Mouse (Mus musculus): ENCODE data around the gene Rpl12. TPM values are rescaled to one million over a fixed set of nuclear protein-coding genes. Genes with fewer than 3 reads are reported as not detected.
A peak's percentile ranks its signal among the peaks of the same experiment; 100 is the strongest.

Rpl12 gene
- polyA plus RNA-seq, 1 experiment from 2014 or later: 78.4 TPM

- H3K4me1 ChIP-seq (ENCODE audit: insufficient read depth, low read depth, low read length): no peaks in the 10 kb centered on the region
- no peak overlapping the region for H3K9ac ChIP-seq (replicated peaks; ENCODE audit: low read depth)
- DNase-seq (ENCODE audit: low spot score) (no peak), ATAC-seq (no peak)
- no peak overlapping the region for H3K27ac ChIP-seq (ENCODE audit: low read length)
- no peaks in the 10 kb centered on the region for H3K9me3 ChIP-seq (ENCODE audit: low read length)
- no peaks in the 10 kb centered on the region for H3K27me3 ChIP-seq (replicated peaks; ENCODE audit: insufficient read depth, low read length)
- WGBS: 86% methylated on average over 5 of the region's 5 CpGs
- H3K4me2 ChIP-seq (replicated peaks; ENCODE audit: low read depth, low read length): no peak overlapping the region
- no peak overlapping the region for H3K4me3 ChIP-seq (ENCODE audit: low read depth, low read length)
- no peak for TF ChIP-seq CTCF (IDR thresholded peaks at IDR 0.05)
- no peak for TF ChIP-seq EP300 (IDR thresholded peaks at IDR 0.05)
- H3K36me3 ChIP-seq (ENCODE audit: insufficient read depth, low read length): 0 out of 2 replicates have a peak, but pooled peaks cover 7% of the 10 kb centered on the region
These were observed 22.6 kb upstream of the Rpl12 start for GRCm38 (mm10) chr2:32938741-32939140.

GRCm38 (mm10) chr2:32939418-32939817, 21.9 kb upstream of the Rpl12 start:
- Histone ChIP-seq H3K27me3 (replicated peaks; ENCODE audit: insufficient read depth, low read length) (no peaks in the 10 kb centered on the region), H3K4me2 (replicated peaks; ENCODE audit: low read depth, low read length) (no peak overlapping the region), H3K4me1 (ENCODE audit: insufficient read depth, low read depth, low read length) (no peaks in the 10 kb centered on the region), H3K27ac (ENCODE audit: low read length) (no peak overlapping the region), H3K9me3 (ENCODE audit: low read length) (no peaks in the 10 kb centered on the region), H3K36me3 (ENCODE audit: insufficient read depth, low read length) (0 out of 2 replicates have a peak, but pooled peaks cover 8% of the 10 kb centered on the region), H3K4me3 (ENCODE audit: low read depth, low read length) (no peak overlapping the region), H3K9ac (replicated peaks; ENCODE audit: low read depth) (no peak overlapping the region)
- TF ChIP-seq CTCF (IDR thresholded peaks at IDR 0.05) (peak; percentile 72), EP300 (IDR thresholded peaks at IDR 0.05) (no peak)
- DNase-seq (ENCODE audit: low spot score) (peak; percentile 64), ATAC-seq (0 out of 2 replicates have a peak, but pooled peaks have one; percentile 19)
- WGBS: 73% methylated on average over 5 of the region's 5 CpGs

DNA sequence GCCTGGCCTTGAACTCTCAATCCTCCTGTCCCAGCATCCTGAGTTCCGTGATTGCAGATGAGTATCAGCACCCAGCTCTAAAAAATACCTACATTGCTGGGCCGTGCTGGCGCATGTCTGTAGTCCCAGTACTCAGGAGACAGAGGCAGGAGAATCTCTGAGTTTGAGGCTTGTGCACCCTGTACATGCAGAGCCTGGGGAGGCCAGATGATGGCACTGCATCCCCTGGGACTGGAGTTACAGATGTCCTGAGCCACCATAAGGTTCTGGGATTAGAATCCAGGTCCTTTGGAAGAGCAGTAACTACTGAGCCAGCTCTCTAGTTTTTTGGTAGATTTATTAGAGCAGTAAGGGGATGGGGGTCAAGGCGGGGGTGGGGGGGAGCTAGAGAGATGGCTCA, 20.9 kb upstream of the Rpl12 start:
- no peak overlapping the region for H3K4me2 ChIP-seq (replicated peaks; ENCODE audit: low read depth, low read length)
- ATAC-seq (no peak), DNase-seq (ENCODE audit: low spot score) (no peak)
- no peaks in the 10 kb centered on the region for H3K9me3 ChIP-seq (ENCODE audit: low read length)
- H3K27me3 ChIP-seq (replicated peaks; ENCODE audit: insufficient read depth, low read length): no peaks in the 10 kb centered on the region
- 89% methylated on average over 4 of the region's 4 CpGs for WGBS
- no peaks in the 10 kb centered on the region for H3K4me1 ChIP-seq (ENCODE audit: insufficient read depth, low read depth, low read length)
- no peak overlapping the region for H3K9ac ChIP-seq (replicated peaks; ENCODE audit: low read depth)
- H3K27ac ChIP-seq (ENCODE audit: low read length): no peak overlapping the region
- TF ChIP-seq CTCF (IDR thresholded peaks at IDR 0.05): no peak
- no peak for TF ChIP-seq EP300 (IDR thresholded peaks at IDR 0.05)
- no peak overlapping the region for H3K4me3 ChIP-seq (ENCODE audit: low read depth, low read length)
- peaks cover 16% of the 10 kb centered on the region; the same call in 1 of the 2 replicates for H3K36me3 ChIP-seq (ENCODE audit: insufficient read depth, low read length)

- 86% methylated on average over 10 of the region's 11 CpGs for WGBS
- Histone ChIP-seq H3K9me3 (ENCODE audit: low read length) (no peaks in the 10 kb centered on the region), H3K27ac (ENCODE audit: low read length) (no peak overlapping the region), H3K4me2 (replicated peaks; ENCODE audit: low read depth, low read length) (no peak overlapping the region), H3K4me1 (ENCODE audit: insufficient read depth, low read depth, low read length) (no peaks in the 10 kb centered on the region), H3K36me3 (ENCODE audit: insufficient read depth, low read length) (peaks cover 16% of the 10 kb centered on the region), H3K9ac (replicated peaks; ENCODE audit: low read depth) (no peak overlapping the region), H3K4me3 (ENCODE audit: low read depth, low read length) (no peak overlapping the region), H3K27me3 (replicated peaks; ENCODE audit: insufficient read depth, low read length) (no peaks in the 10 kb centered on the region)
- ATAC-seq (no peak), DNase-seq (ENCODE audit: low spot score) (no peak)
- TF ChIP-seq CTCF (IDR thresholded peaks at IDR 0.05) (no peak), EP300 (IDR thresholded peaks at IDR 0.05) (no peak)
These were observed 13.9 kb upstream of the Rpl12 start for GRCm38 (mm10) chr2:32947454-32947853.

GRCm38 (mm10) chr2:32954581-32954980, 6.8 kb upstream of the Rpl12 start:
- no peaks in the 10 kb centered on the region for H3K4me1 ChIP-seq (ENCODE audit: insufficient read depth, low read depth, low read length)
- H3K4me2 ChIP-seq (replicated peaks; ENCODE audit: low read depth, low read length): no peak overlapping the region
- H3K27ac ChIP-seq (ENCODE audit: low read length): no peak overlapping the region
- ATAC-seq (no peak), DNase-seq (ENCODE audit: low spot score) (no peak)
- H3K9ac ChIP-seq (replicated peaks; ENCODE audit: low read depth): no peak overlapping the region
- no peaks in the 10 kb centered on the region for H3K27me3 ChIP-seq (replicated peaks; ENCODE audit: insufficient read depth, low read length)
- no peaks in the 10 kb centered on the region for H3K9me3 ChIP-seq (ENCODE audit: low read length)
- TF ChIP-seq EP300 (IDR thresholded peaks at IDR 0.05) (no peak), CTCF (IDR thresholded peaks at IDR 0.05) (peak; percentile 35; the same call in 1 of the 2 replicates)
- no peak overlapping the region for H3K4me3 ChIP-seq (ENCODE audit: low read depth, low read length)
- WGBS: 85% methylated on average over 2 of the region's 2 CpGs
- peaks cover 14% of the 10 kb centered on the region; the same call in 1 of the 2 replicates for H3K36me3 ChIP-seq (ENCODE audit: insufficient read depth, low read length)

- H3K9me3 ChIP-seq (ENCODE audit: low read length): no peaks in the 10 kb centered on the region
- H3K27me3 ChIP-seq (replicated peaks; ENCODE audit: insufficient read depth, low read length): no peaks in the 10 kb centered on the region
- no peak overlapping the region for H3K4me3 ChIP-seq (ENCODE audit: low read depth, low read length)
- DNase-seq (ENCODE audit: low spot score) (peak; percentile 46), ATAC-seq (no peak)
- H3K4me2 ChIP-seq (replicated peaks; ENCODE audit: low read depth, low read length): no peak overlapping the region
- peaks cover 4% of the 10 kb centered on the region for H3K4me1 ChIP-seq (ENCODE audit: insufficient read depth, low read depth, low read length)
- TF ChIP-seq CTCF (IDR thresholded peaks at IDR 0.05): peak; percentile 38
- no peak for TF ChIP-seq EP300 (IDR thresholded peaks at IDR 0.05)
- H3K27ac ChIP-seq (ENCODE audit: low read length): no peak overlapping the region
- WGBS: 41% methylated on average over 8 of the region's 8 CpGs
- peaks cover 14% of the 10 kb centered on the region; the same call in 1 of the 2 replicates for H3K36me3 ChIP-seq (ENCODE audit: insufficient read depth, low read length)
- H3K9ac ChIP-seq (replicated peaks; ENCODE audit: low read depth): no peak overlapping the region
These were observed 4.0 kb upstream of the Rpl12 start for GRCm38 (mm10) chr2:32957344-32957743.

DNA sequence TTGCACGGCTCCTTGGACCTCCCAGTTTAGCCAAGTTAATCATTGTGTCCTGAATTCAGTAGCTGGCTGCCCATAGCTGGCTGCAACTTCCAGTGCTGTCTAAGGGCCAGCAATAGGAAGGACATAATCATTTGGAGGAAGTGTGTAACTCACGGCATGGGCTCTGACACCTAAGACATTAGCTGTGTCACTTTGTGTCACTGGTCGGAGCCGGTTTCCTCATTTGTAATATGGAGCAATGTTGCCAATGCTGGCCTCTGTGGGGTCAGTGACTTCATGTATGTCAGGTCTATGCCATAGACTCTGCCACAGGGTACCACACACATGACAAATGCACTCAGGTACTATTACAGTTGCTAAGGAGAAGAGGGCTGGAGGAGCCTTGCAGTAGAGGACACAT, 1.1 kb upstream of the Rpl12 start:
- H3K36me3 ChIP-seq (ENCODE audit: insufficient read depth, low read length): peaks cover 3% of the 10 kb centered on the region; the same call in 1 of the 2 replicates

More for the DNA sequence above, 1.1 kb upstream of the Rpl12 start:
- Histone ChIP-seq H3K9ac (replicated peaks; ENCODE audit: low read depth) (no peak overlapping the region), H3K27me3 (replicated peaks; ENCODE audit: insufficient read depth, low read length) (no peaks in the 10 kb centered on the region), H3K4me3 (ENCODE audit: low read depth, low read length) (no peak overlapping the region), H3K27ac (ENCODE audit: low read length) (no peak overlapping the region), H3K4me1 (ENCODE audit: insufficient read depth, low read depth, low read length) (peaks cover 7% of the 10 kb centered on the region), H3K9me3 (ENCODE audit: low read length) (no peaks in the 10 kb centered on the region), H3K4me2 (replicated peaks; ENCODE audit: low read depth, low read length) (no peak overlapping the region)
- no peak for TF ChIP-seq EP300 (IDR thresholded peaks at IDR 0.05)
- no peak for TF ChIP-seq CTCF (IDR thresholded peaks at IDR 0.05)
- WGBS: 84% methylated on average over 4 of the region's 4 CpGs
- DNase-seq (ENCODE audit: low spot score): peak; percentile 16
- ATAC-seq: no peak

Data from lung, postnatal 0 days (tissue).